Mouse (Mus musculus): ENCODE results near the gene Map3k4. TPM values are rescaled to one million over a fixed set of nuclear protein-coding genes. Genes with fewer than 3 reads are reported as not detected.

Gene Map3k4
- 44.9 and 46.4 TPM in 2 replicates for polyA plus RNA-seq (2015; fragmentation: Nextera tagmentation; extraction: Ambion mirVana)

- Histone ChIP-seq H3K4me2 (peak within 1 kb of the TSS; percentile 74), H3K9ac (peak within 1 kb of the TSS; percentile 97), H3K27me3 (no peaks in the 10 kb centered on the region), H3K4me3 (peak within 1 kb of the TSS; percentile 94), H3K36me3 (ENCODE audit: poor library complexity, severe bottlenecking) (no peaks in the 10 kb centered on the region), H3K27ac (peak within 1 kb of the TSS; percentile 98), H3K9me3 (replicated peaks) (no peaks in the 10 kb centered on the region), H3K4me1 (peaks cover 42% of the 10 kb centered on the region)
- under 1% methylated on average over 39 of the region's 39 CpGs for WGBS
- ATAC-seq, result peak; percentile 95
Measured at GRCm38 (mm10) chr17:12318663-12319201, at the start of gene Map3k4. Map3k4 (minus strand) TSS chr17:12318796.

- H3K4me2 ChIP-seq, result no peak overlapping the region
- no peak overlapping the region for H3K4me3 ChIP-seq
- WGBS, result 43% methylated on average over 5 of the region's 5 CpGs
- ATAC-seq, result peak; percentile 75
- H3K4me1 ChIP-seq, result peaks cover 9% of the 10 kb centered on the region
- no peak overlapping the region for H3K27ac ChIP-seq
- H3K27me3 ChIP-seq, result no peaks in the 10 kb centered on the region
- H3K36me3 ChIP-seq (ENCODE audit: poor library complexity, severe bottlenecking), result no peaks in the 10 kb centered on the region
- no peak overlapping the region for H3K9ac ChIP-seq
- H3K9me3 ChIP-seq (replicated peaks), result no peaks in the 10 kb centered on the region
Measured at GRCm38 (mm10) chr17:12367373-12367930, 48.9 kb upstream of the Map3k4 start.

- no peaks in the 10 kb centered on the region for H3K9me3 ChIP-seq (replicated peaks)
- WGBS, result 47% methylated on average over 8 of the region's 8 CpGs
- H3K27ac ChIP-seq, result no peak overlapping the region
- H3K4me3 ChIP-seq, result no peak overlapping the region
- H3K27me3 ChIP-seq, result no peaks in the 10 kb centered on the region
- H3K36me3 ChIP-seq (ENCODE audit: poor library complexity, severe bottlenecking), result no peaks in the 10 kb centered on the region
- no peak for ATAC-seq
- no peak overlapping the region for H3K9ac ChIP-seq
- no peak overlapping the region for H3K4me2 ChIP-seq
- peaks cover 4% of the 10 kb centered on the region; the same call in 1 of the 2 replicates for H3K4me1 ChIP-seq
Measured at GRCm38 (mm10) chr17:12364426-12364735, 45.8 kb upstream of the Map3k4 start.

- no peak overlapping the region for H3K27ac ChIP-seq
- H3K4me1 ChIP-seq, result peaks cover 4% of the 10 kb centered on the region; the same call in 1 of the 2 replicates
- no peak overlapping the region for H3K4me2 ChIP-seq
- H3K4me3 ChIP-seq, result no peak overlapping the region
- no peaks in the 10 kb centered on the region for H3K27me3 ChIP-seq
- no peak overlapping the region for H3K9ac ChIP-seq
- H3K9me3 ChIP-seq (replicated peaks), result no peaks in the 10 kb centered on the region
- no peaks in the 10 kb centered on the region for H3K36me3 ChIP-seq (ENCODE audit: poor library complexity, severe bottlenecking)
- WGBS, result 78% methylated on average over 11 of the region's 11 CpGs
- no peak for ATAC-seq
Measured at GRCm38 (mm10) chr17:12363601-12364425, 45.2 kb upstream of the Map3k4 start.

GRCm38 (mm10) chr17:12359876-12360275, 41.3 kb upstream of the Map3k4 start:
- H3K9ac ChIP-seq, result no peak overlapping the region
- WGBS, result 87% methylated on average over 15 of the region's 15 CpGs
- no peak overlapping the region for H3K27ac ChIP-seq
- H3K4me2 ChIP-seq, result no peak overlapping the region
- H3K4me1 ChIP-seq, result peaks cover 4% of the 10 kb centered on the region; the same call in 1 of the 2 replicates
- no peak overlapping the region for H3K4me3 ChIP-seq
- H3K27me3 ChIP-seq, result no peaks in the 10 kb centered on the region
- no peak for ATAC-seq
- H3K9me3 ChIP-seq (replicated peaks), result no peaks in the 10 kb centered on the region
- no peaks in the 10 kb centered on the region for H3K36me3 ChIP-seq (ENCODE audit: poor library complexity, severe bottlenecking)

- Histone ChIP-seq H3K9me3 (replicated peaks) (no peaks in the 10 kb centered on the region), H3K36me3 (ENCODE audit: poor library complexity, severe bottlenecking) (no peaks in the 10 kb centered on the region)
Measured at GRCm38 (mm10) chr17:12352781-12353180, 34.2 kb upstream of the Map3k4 start.

GRCm38 (mm10) chr17:12351564-12351963, 33.0 kb upstream of the Map3k4 start:
- Histone ChIP-seq H3K4me2 (no peak overlapping the region), H3K4me3 (no peak overlapping the region), H3K36me3 (ENCODE audit: poor library complexity, severe bottlenecking) (no peaks in the 10 kb centered on the region), H3K27me3 (no peaks in the 10 kb centered on the region), H3K9ac (no peak overlapping the region), H3K27ac (no peak overlapping the region), H3K9me3 (replicated peaks) (no peaks in the 10 kb centered on the region), H3K4me1 (peaks cover 9% of the 10 kb centered on the region; the same call in 1 of the 2 replicates)
- WGBS, result 88% methylated on average over 6 of the region's 6 CpGs
- ATAC-seq, result no peak

More at GRCm38 (mm10) chr17:12352781-12353180, 34.2 kb upstream of the Map3k4 start:
- Histone ChIP-seq H3K4me2 (no peak overlapping the region), H3K4me3 (no peak overlapping the region), H3K9ac (no peak overlapping the region), H3K27ac (no peak overlapping the region), H3K27me3 (no peaks in the 10 kb centered on the region), H3K4me1 (peaks cover 9% of the 10 kb centered on the region; the same call in 1 of the 2 replicates)
- 41% methylated on average over 1 of the region's 1 CpGs for WGBS
- ATAC-seq, result no peak

- no peaks in the 10 kb centered on the region for H3K27me3 ChIP-seq
- H3K4me3 ChIP-seq, result no peak overlapping the region
- H3K27ac ChIP-seq, result no peak overlapping the region
- 89% methylated on average over 1 of the region's 1 CpGs for WGBS
- no peak overlapping the region for H3K9ac ChIP-seq
- H3K36me3 ChIP-seq (ENCODE audit: poor library complexity, severe bottlenecking), result no peaks in the 10 kb centered on the region
- H3K4me2 ChIP-seq, result no peak overlapping the region
- peaks cover 1% of the 10 kb centered on the region; the same call in 1 of the 2 replicates for H3K4me1 ChIP-seq
- no peak for ATAC-seq
- H3K9me3 ChIP-seq (replicated peaks), result no peaks in the 10 kb centered on the region
Measured at GRCm38 (mm10) chr17:12347462-12347861, 28.9 kb upstream of the Map3k4 start.

GRCm38 (mm10) chr17:12343702-12344376, 25.2 kb upstream of the Map3k4 start:
- H3K9ac ChIP-seq, result no peak overlapping the region
- no peak overlapping the region for H3K4me3 ChIP-seq
- no peaks in the 10 kb centered on the region for H3K27me3 ChIP-seq
- no peak overlapping the region for H3K27ac ChIP-seq
- H3K4me1 ChIP-seq, result no peaks in the 10 kb centered on the region
- no peak overlapping the region for H3K4me2 ChIP-seq
- H3K9me3 ChIP-seq (replicated peaks), result no peaks in the 10 kb centered on the region
- WGBS, result 86% methylated on average over 9 of the region's 9 CpGs
- H3K36me3 ChIP-seq (ENCODE audit: poor library complexity, severe bottlenecking), result no peaks in the 10 kb centered on the region
- no peak for ATAC-seq

- H3K4me1 ChIP-seq, result no peaks in the 10 kb centered on the region
- 74% methylated on average over 4 of the region's 4 CpGs for WGBS
- H3K4me3 ChIP-seq, result no peak overlapping the region
- no peaks in the 10 kb centered on the region for H3K36me3 ChIP-seq (ENCODE audit: poor library complexity, severe bottlenecking)
- H3K9ac ChIP-seq, result no peak overlapping the region
- H3K27ac ChIP-seq, result no peak overlapping the region
- no peak overlapping the region for H3K4me2 ChIP-seq
- no peaks in the 10 kb centered on the region for H3K9me3 ChIP-seq (replicated peaks)
- no peak for ATAC-seq
- H3K27me3 ChIP-seq, result no peaks in the 10 kb centered on the region
Measured at GRCm38 (mm10) chr17:12337156-12337555, 18.6 kb upstream of the Map3k4 start.

GRCm38 (mm10) chr17:12336073-12336868, 17.7 kb upstream of the Map3k4 start:
- ATAC-seq, result no peak
- 85% methylated on average over 19 of the region's 19 CpGs for WGBS
- no peaks in the 10 kb centered on the region for H3K27me3 ChIP-seq

More at GRCm38 (mm10) chr17:12336073-12336868, 17.7 kb upstream of the Map3k4 start:
- Histone ChIP-seq H3K9ac (no peak overlapping the region), H3K4me2 (no peak overlapping the region), H3K36me3 (ENCODE audit: poor library complexity, severe bottlenecking) (no peaks in the 10 kb centered on the region), H3K27ac (no peak overlapping the region), H3K4me3 (no peak overlapping the region), H3K4me1 (no peaks in the 10 kb centered on the region), H3K9me3 (replicated peaks) (no peaks in the 10 kb centered on the region)
